Mouse (Mus musculus) heart, adult 2 months (tissue): Measurements from ENCODE around the gene Rab42.

Source experiments
- CTCF ChIP-seq: fragments of 200-600 bp; IDR thresholded peaks from 2 replicates; pipeline ENCODE4 v1.8.1; 2022; ENCODE audit warnings: antibody characterized with exemption, mild to moderate bottlenecking, moderate library complexity
- EP300 ChIP-seq: fragments of 200-500 bp; IDR thresholded peaks from 2 replicates; pipeline ENCODE4 v1.6.1; 2011; ENCODE audit warnings: low read depth, low read length, control low read depth; ENCODE audit not compliant: insufficient read depth
- POLR2A ChIP-seq: fragments of 200-500 bp; IDR thresholded peaks from 2 replicates; pipeline ENCODE4 v1.6.1; 2011; ENCODE audit warnings: mild to moderate bottlenecking, low read depth, low read length, control low read depth; ENCODE audit not compliant: insufficient read depth

DNA sequence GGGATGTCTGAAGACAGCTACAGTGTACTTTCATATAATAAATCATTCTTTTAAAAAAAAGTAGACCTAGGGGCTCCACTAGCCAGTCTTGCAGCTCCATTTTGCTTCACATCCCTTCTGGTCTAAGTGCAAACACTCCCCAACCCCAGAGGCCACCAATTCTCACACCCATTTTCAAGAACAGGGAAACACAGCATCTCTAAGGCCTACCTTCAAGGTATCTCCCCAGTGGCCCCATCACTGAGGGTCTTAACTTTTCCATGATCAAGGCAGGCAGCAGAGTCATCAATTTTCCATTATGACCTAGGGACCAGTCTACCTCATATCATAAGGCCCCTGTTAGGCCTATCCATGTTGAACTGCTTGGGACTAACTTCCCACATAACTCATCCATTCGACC is 48.2 kb upstream of the Rab42 start:
- no peak for TF ChIP-seq POLR2A
- TF ChIP-seq CTCF = no peak
- no peak for TF ChIP-seq EP300
